Mouse (Mus musculus) layer of hippocampus, adult 9-11 months (tissue): Measurements from ENCODE around the gene Apof.

Source experiments
- DNase-seq: peaks from one replicate; pipeline ENCODE4 v3.0.0; 2022

The Apof gene

DNA sequence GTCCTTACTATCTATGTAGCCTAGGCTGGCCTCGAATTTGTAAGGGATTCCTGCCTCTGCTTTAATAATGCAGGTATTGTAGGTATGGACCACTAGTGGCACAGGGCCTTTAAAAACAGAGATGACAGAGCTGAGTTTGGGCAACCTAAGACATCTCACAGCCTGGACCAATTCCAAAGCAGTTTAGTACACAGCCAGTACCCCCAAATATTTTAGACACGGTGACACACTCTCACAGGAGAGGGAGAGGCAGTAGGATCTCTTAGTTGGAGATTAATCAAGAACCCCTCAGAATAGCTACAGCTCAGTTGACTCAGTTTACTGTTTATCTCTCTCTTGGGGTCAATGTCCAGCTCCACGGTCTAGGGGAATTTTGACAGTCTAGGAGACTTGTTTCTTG lies 33.9 kb downstream of the Apof start:
- DNase-seq, result no peak

DNA sequence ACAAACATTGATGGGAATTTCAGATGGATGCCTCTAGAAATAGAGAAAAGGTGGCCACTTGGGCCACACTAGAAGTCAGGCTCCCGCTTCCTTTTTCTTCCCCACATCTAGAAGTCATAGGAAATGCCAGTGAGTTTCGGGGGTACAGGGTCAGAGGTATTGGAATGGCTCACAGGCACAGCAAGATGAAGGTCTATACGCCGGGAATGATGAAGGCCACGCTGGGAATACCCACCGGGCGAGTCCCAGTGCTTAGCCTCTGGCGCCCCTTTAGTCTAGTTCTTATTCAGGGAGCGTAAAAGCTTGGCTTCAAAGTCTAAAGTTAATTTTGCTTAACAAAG lies 34.3 kb downstream of the Apof start:
- no peak for DNase-seq

DNA sequence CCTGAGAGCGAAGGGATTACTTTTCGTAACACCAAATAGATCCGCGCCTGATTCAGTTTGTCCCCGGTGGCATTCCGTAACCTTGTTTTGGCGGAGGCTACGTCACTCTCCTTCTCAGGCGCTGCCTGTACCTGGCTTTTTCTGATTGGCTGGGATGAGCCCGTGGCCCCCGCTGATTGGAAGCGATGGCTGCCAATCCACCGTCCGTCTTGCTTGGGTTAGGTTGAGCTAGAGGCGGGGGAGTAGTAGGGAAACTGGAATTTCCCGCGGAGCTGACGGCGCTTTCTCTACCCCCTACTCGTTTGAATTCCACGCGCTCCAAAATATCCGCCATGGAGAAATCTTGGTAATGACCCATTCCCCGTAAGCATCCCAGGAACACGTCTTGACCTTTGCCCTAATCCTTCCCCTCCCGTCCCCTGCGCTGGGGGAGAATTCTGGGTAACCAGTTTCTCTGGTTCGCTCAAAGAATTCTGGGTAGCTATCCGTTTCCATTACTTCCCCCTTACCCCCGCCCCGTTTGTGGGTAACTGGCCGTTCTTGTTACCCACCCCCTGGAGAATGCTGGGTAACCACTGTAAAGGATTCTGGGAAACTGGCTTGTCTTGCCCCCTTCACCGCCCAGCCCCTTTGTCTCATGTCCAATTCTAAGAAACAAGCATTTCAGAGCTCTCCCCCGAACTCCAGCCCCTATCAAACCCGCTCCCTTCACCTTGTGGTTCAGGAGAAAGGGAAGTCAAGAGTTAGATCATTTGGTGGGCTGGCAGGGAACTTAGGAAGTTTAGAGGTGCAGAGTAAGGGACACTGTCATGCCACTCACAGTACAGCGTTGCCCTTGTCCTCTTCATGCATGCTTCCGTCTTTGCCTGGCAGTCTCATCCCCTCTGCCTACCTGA lies 34.9 kb downstream of the Apof start, which contains the start of gene Pan2:
Pan2 (plus strand) TSS at position 210 of the 896 bp plus-strand sequence.
- DNase-seq, result peak; percentile 100

GRCm38 (mm10) chr10:128309654-128310053 lies 41.2 kb downstream of the Apof start:
- DNase-seq, result no peak

DNA sequence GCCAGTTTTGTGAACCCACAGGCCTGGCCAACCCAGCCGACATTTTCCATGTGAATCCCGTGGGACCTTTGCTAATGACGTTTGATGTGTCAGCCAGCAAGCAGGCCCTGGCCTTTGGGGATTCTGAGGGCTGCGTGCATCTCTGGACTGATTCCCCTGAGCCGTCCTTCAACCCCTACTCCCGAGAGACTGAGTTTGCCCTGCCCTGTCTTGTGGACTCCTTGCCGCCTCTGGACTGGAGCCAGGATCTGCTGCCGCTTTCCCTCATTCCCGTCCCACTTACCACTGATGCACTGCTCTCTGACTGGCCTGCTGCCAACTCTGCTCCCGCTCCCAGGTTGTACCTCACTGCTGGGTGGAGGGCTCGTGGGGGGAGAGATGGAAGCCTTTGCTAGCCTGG lies 41.7 kb downstream of the Apof start:
- DNase-seq, result no peak

DNA sequence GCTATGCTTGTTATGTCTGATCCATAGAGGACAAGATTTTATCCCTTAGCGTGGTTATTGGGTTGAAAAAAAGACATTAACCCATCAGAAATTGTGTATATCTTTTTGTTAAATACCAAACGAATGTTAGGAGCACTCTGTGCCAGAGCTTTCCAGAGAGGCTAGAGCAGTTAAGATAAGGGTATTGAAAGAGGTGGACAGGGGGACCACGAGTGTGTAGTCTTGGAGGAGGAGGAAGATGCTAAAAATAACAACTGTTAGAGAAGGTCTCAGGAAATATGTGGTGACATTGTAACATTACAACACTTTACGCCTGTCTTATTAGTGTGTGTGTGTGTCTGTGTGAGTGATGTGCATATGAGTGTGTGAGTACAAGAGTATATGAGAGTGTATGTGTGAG lies 42.4 kb downstream of the Apof start:
- DNase-seq, result no peak

DNA sequence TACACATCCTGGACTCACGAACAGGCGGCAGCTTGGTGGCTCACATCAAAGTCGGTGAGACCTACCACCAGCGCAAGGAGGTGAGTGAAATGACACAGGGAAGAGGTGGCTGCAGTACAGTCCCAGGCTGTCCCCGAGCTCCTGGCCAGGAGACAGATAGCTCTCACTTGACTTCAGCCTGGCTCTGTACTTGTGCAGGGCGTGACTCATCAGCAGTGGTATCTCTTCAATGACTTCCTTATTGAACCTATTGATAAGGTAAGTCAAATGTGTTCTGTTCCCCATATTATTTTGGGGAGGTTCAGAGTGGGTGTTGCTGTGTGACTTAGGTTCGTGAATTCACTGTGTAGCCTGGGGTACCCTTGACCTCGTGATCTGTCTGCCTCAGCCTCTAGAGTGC lies 47.1 kb downstream of the Apof start:
- no peak for DNase-seq
